Mouse (Mus musculus) layer of hippocampus, adult 18-20 months (tissue): ENCODE data around the gene Cs. TPM values are rescaled to one million over a fixed set of nuclear protein-coding genes. Genes with fewer than 3 reads are reported as not detected.
A peak's percentile ranks its signal among the peaks of the same experiment; 100 is the strongest.

ENCODE experiments used
- DNase-seq, 2 experiments: peaks; one replicate each; pipeline ENCODE4 v3.0.0; 2022; ENCODE audit warnings: low spot score in 2 of 2
- microRNA-seq, 2 experiments: library from miRNA; unstranded; fragments of <30 nt; microRNA quantifications; one replicate each; pipeline ENCODE4 v1.2.0; 2021
- total RNA-seq, 2 experiments: library from RNA; stranded (reverse); gene quantifications; 2 replicates each; pipeline ENCODE4 v1.2.3; 2021

Cs gene
- total RNA-seq, 2 experiments from 2014 or later = 227 to 229 TPM

DNA sequence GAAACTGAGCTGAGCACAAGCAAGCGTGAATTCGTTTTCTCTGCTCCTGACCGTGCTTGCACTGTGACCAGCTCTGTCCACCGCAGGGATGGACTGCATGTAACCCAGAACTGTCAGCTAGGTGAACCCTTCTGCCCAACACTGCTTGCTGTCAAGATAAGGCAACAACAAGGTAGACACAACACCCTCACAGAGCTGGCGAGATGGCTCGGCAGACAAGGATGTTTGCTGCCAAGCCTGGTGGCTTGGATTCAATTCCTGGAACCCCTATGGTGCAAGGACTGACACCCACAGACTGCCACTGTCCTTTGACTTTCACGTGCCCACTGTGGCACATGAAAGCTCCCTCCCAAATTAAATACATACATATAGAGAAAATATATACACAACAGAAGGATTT, 66.4 kb downstream of the Cs start:
- no peak for DNase-seq

DNA sequence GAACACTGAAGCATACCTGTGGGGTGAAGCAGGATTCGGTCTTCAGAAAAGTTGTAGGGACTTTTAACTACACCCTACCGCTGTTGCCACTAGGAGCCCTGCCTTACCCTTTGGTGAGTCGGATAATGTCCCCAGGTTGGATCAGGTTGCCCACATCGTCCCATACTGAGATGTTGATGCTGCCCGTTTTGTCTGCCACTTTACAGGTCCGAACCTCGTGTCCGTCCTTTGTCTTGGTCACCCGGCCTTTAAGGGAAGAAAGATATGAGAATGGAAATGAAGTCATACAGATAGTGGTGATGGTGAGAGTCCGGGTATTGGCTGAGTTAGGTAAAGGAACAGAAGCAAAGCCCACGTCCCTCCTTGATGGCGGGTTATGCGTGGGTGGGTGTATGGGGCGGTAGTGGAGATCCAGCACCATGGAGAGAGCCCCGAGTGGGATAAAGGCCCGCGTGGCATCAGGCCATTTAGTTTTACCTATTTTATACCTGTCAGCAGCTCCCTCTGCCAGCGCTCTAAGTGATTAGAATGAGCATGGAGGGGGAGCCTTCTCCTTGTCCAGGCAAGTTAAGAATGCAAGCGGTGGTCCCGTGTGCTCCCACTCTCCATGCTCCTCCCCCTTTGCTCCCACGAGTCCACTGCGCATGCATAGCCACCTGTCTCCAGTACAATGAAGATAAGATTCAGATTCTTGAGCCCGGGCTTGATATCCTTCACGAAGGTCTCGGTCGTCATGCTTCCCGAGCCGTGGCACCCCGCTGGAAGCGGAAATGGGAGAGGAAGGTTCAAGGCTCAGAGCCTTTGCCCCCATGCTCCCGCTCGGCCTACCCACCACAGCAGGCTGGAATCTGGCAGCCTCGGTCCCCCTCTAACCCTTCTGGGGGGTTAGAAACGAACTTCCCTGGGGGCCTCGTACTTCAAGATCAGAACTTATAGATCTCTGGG, 71.3 kb downstream of the Cs start:
- DNase-seq = peak; percentile 51 to 59

DNA sequence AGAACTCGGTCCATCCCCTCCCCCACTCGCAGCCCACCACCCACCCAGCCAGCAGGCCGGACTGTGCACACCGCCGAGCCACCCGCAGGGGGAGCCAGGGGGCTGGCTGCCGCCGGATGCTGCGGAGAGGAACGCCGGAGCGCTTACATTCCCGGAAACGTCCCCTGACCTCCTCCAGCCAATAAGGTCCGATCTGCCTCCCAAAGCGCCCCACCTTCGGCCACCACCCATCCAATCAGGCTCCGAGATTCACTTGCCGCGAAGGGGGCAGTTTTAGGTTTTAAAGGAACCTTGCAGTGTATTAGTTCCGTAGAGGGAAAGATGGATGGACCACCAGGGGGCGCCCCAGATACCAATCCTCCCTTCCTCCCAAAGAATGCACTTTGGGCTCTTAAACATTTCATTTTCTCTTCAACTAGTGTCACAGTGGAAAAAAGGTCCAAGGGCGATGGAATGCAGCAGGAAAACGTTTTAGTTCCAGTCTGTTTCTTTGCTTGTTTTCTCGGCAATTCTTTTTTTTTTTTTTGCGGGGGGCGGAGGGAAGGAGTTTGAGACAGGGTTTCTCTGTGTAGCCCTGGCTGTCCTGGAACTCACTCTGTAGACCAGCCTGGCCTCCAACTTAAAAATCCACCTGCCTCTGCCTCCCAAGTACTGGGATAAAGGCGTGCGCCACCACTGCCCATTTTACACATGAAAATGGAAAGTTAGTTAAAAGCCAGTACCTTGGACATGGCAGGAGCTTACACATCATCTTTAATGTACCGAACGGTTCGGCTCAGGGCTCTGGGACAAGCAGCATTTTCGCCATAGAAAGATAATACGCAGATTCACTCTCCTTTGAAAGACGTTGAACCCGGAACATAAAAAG, 72.4 kb downstream of the Cs start:
- DNase-seq = peak; percentile 97 to 99

- DNase-seq = no peak
Observed at GRCm38 (mm10) chr10:128410560-128410845, 73.0 kb downstream of the Cs start.

GRCm38 (mm10) chr10:128411211-128412054, 73.9 kb downstream of the Cs start, which contains the start of the genes Nabp2 and Rnf41:
Nabp2 (minus strand) TSS chr10:128411492.
Rnf41 (plus strand) TSS chr10:128411657.
- peak; percentile 93 to 96 for DNase-seq

DNA sequence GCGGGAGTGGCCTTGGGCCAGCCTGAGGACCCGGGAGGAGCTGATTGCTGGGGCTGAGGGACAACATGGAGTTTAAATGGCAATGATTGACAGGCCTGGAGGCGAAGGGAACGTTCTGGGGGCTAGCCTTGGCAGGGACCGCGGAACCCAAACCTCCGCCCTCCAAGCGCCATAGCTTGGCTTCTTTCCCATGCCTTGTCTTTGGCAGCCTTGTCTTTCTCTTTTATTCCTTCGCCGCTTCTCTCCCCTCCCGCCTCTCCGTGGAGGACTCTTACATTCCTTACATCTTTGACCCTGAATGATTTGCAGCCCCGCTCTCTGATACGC, 74.5 kb downstream of the Cs start:
- peak in 1 of 2 experiments; percentile 32 for DNase-seq

Small RNA genes lying within 50 kb of the gene (microRNA-seq; reads per million reads assigned to microRNA genes)
- 0 reads per million in 2 experiments for gene Gm25361
- 0 reads per million in 2 experiments for gene Gm26308
- 0 to 0.49 reads per million in 2 experiments for gene Mir6914
- 3.7 to 5.7 reads per million in 2 experiments for gene Mir6915

Other genes starting within 250 kb of the Cs start
- 10 to 100 TPM; 39.6 to 41.9 TPM for gene Baz2a, start 246.2 kb upstream of the Cs start, total RNA-seq
- gene Rbms2, start 157.4 kb upstream of the Cs start, total RNA-seq = 10 to 100 TPM; 12.9 to 15.3 TPM
- gene Gls2, start 143.3 kb upstream of the Cs start, total RNA-seq = 10 to 100 TPM; 19.6 to 19.7 TPM
- 10 to 100 TPM; 10.1 to 10.2 TPM for gene Spryd4, start 125.9 kb upstream of the Cs start, total RNA-seq
- gene Mip, start 111.9 kb upstream of the Cs start, total RNA-seq = not detected
- gene Timeless, start 105.7 kb upstream of the Cs start, total RNA-seq = 1 to 10 TPM; 4.1 to 4.6 TPM
- gene Apon, start 83.6 kb upstream of the Cs start, total RNA-seq = not detected
- gene Apof, start 69.1 kb upstream of the Cs start, total RNA-seq = not detected
- 10 to 100 TPM; 32.0 to 32.1 TPM for gene Stat2, start 67.2 kb upstream of the Cs start, total RNA-seq
- not detected for gene Il23a, start 39.0 kb upstream of the Cs start, total RNA-seq
- 10 to 100 TPM; 12.9 to 13.2 TPM for gene Pan2, start 34.4 kb upstream of the Cs start, total RNA-seq
- 10 to 100 TPM; 79.5 to 88.1 TPM for gene Cnpy2, start 15.3 kb upstream of the Cs start, total RNA-seq
- 10 to 100 TPM; 49.5 to 49.7 TPM for gene Coq10a, start 31.3 kb downstream of the Cs start, total RNA-seq
- gene Ankrd52, start 39.4 kb downstream of the Cs start, total RNA-seq = 10 to 100 TPM; 45.4 to 49.6 TPM
- gene Slc39a5, start 63.5 kb downstream of the Cs start, total RNA-seq = under 1 TPM in 1 of 2 experiments, not detected in 1; 0.37 TPM
- gene Nabp2, start 73.8 kb downstream of the Cs start, total RNA-seq = 10 to 100 TPM; 96.5 to 98.5 TPM
- gene Rnf41, start 73.9 kb downstream of the Cs start, total RNA-seq = 10 to 100 TPM; 74.0 to 76.8 TPM
- 100 to 1,000 TPM; 242 to 261 TPM for gene Smarcc2, start 121.5 kb downstream of the Cs start, total RNA-seq
- 100 to 1,000 TPM; 526 to 539 TPM for gene Myl6, start 156.4 kb downstream of the Cs start, total RNA-seq
- gene Myl6b, start 161.0 kb downstream of the Cs start, total RNA-seq = 10 to 100 TPM; 20.7 to 21.2 TPM
- 1 to 10 TPM; 6.2 to 6.3 TPM for gene Esyt1, start 188.1 kb downstream of the Cs start, total RNA-seq
- gene Zc3h10, start 210.0 kb downstream of the Cs start, total RNA-seq = 10 to 100 TPM; 13.6 to 15.6 TPM
- gene Rpl41, start 211.6 kb downstream of the Cs start, total RNA-seq = 1,000 to 10,000 TPM; 1,532 to 1,582 TPM
- 10 to 100 TPM; 60.4 to 61.7 TPM for gene Pa2g4, start 228.3 kb downstream of the Cs start, total RNA-seq